Mouse (Mus musculus) G1E (cell line): Measurements from ENCODE around the gene Nebl. TPM values are rescaled to one million over a fixed set of nuclear protein-coding genes. Genes with fewer than 3 reads are reported as not detected.

Experiments used
- ATAC-seq: 2 replicates; pipeline ENCODE4 v1.8.0; 2016; ENCODE audit warnings: mild to moderate bottlenecking; ENCODE audit not compliant: insufficient number of reproducible peaks, poor library complexity, low FRiP score, severe bottlenecking; ENCODE audit errors: extremely low read depth
- DNase-seq: peaks from one replicate; pipeline ENCODE4 v3.0.0; 2012; ENCODE audit warnings: low spot score
- H3K27me3 ChIP-seq: 2 replicates; pipeline ENCODE4 v1.6.1; 2012; ENCODE audit warnings: mild to moderate bottlenecking, low read length, inconsistent platforms; ENCODE audit not compliant: insufficient read depth
- H3K36me3 ChIP-seq: replicated peaks from 2 replicates; pipeline ENCODE3; 2012; ENCODE audit warnings: mild to moderate bottlenecking, inconsistent platforms
- H3K4me1 ChIP-seq: 2 replicates; pipeline ENCODE4 v1.6.1; 2012; ENCODE audit warnings: low read depth, low read length, inconsistent platforms, mixed read lengths; ENCODE audit not compliant: insufficient read depth
- H3K4me3 ChIP-seq: 2 replicates; pipeline ENCODE4 v1.5.1; 2012; ENCODE audit warnings: low read depth, mild to moderate bottlenecking, inconsistent platforms, low read length, moderate library complexity, mixed read lengths
- H3K9me3 ChIP-seq: replicated peaks from 2 replicates; pipeline ENCODE4 v1.6.1; 2012; ENCODE audit warnings: inconsistent platforms
- CTCF ChIP-seq: IDR thresholded peaks from 2 replicates; pipeline ENCODE4 v1.5.1; 2012; ENCODE audit warnings: low read depth, low read length, inconsistent platforms, mixed read lengths
- GATA1 ChIP-seq: IDR thresholded peaks from 2 replicates; pipeline ENCODE4 v1.6.1; 2012; ENCODE audit warnings: borderline replicate concordance, low read length, inconsistent platforms, mixed read lengths
- GATA2 ChIP-seq: IDR thresholded peaks from 2 replicates; pipeline ENCODE4 v1.6.1; 2012; ENCODE audit warnings: low read depth, low read length, inconsistent platforms, borderline replicate concordance
- POLR2AphosphoS5 ChIP-seq: IDR thresholded peaks from 2 replicates; pipeline ENCODE4 v1.6.1; 2012; ENCODE audit warnings: low read depth, low read length, inconsistent platforms; ENCODE audit not compliant: insufficient replicate concordance
- TAL1 ChIP-seq: conservative IDR thresholded peaks from 2 replicates; pipeline ENCODE4 v1.6.1; 2012; ENCODE audit warnings: low read depth, low read length, inconsistent platforms, mixed read lengths
- polyA plus RNA-seq: library from polyadenylated mRNA; stranded (reverse); fragments of >175 nt; gene quantifications from 2 replicates; pipeline ENCODE4 v1.2.3, GENCODE M21; 2012
- total RNA-seq, 2 experiments: library from RNA; stranded (forward) in 1 of 2; stranded (reverse) in 1 of 2; fragments of 200-1000 nt in 1 of 2; fragments of >200 nt in 1 of 2; fragmentation: Nextera tagmentation in 1 of 2; gene quantifications; 2 replicates each; pipeline ENCODE4 v1.2.3; 2014 to 2017

Nebl gene
- total and polyA plus RNA-seq, 3 experiments, result 0.79 to 21.8 (median 6.8) TPM

GRCm38 (mm10) chr2:17460434-17460833 lies 270.8 kb downstream of the Nebl start:
- no peaks in the 10 kb centered on the region; the same call in 1 of the 2 replicates for H3K27me3 ChIP-seq
- no peaks in the 10 kb centered on the region for H3K36me3 ChIP-seq
- TF ChIP-seq CTCF, result no peak
- no peak for TF ChIP-seq POLR2AphosphoS5
- TF ChIP-seq GATA2, result no peak
- TF ChIP-seq TAL1, result no peak
- TF ChIP-seq GATA1, result no peak

GRCm38 (mm10) chr2:17453676-17454075 lies 277.6 kb downstream of the Nebl start:
- no peak overlapping the region for H3K4me3 ChIP-seq
- TF ChIP-seq CTCF (no peak), GATA2 (no peak), GATA1 (no peak), POLR2AphosphoS5 (no peak), TAL1 (no peak)
- no peaks in the 10 kb centered on the region for H3K9me3 ChIP-seq
- H3K36me3 ChIP-seq, result no peaks in the 10 kb centered on the region
- ATAC-seq, result no peak
- peaks cover 2% of the 10 kb centered on the region; the same call in 1 of the 2 replicates for H3K27me3 ChIP-seq
- DNase-seq, result no peak
- no peaks in the 10 kb centered on the region for H3K4me1 ChIP-seq

More at GRCm38 (mm10) chr2:17460434-17460833, 270.8 kb downstream of the Nebl start:
- Histone ChIP-seq H3K4me3 (no peak overlapping the region), H3K4me1 (no peaks in the 10 kb centered on the region), H3K9me3 (no peaks in the 10 kb centered on the region)
- no peak for ATAC-seq
- no peak for DNase-seq

GRCm38 (mm10) chr2:17448341-17448740 lies 282.9 kb downstream of the Nebl start:
- Histone ChIP-seq H3K9me3 (no peaks in the 10 kb centered on the region), H3K27me3 (peaks cover 2% of the 10 kb centered on the region; the same call in 1 of the 2 replicates), H3K36me3 (no peaks in the 10 kb centered on the region), H3K4me1 (no peaks in the 10 kb centered on the region), H3K4me3 (no peak overlapping the region)
- TF ChIP-seq GATA1 (no peak), TAL1 (no peak), GATA2 (no peak), CTCF (no peak), POLR2AphosphoS5 (no peak)
- ATAC-seq (no peak), DNase-seq (no peak)

- Histone ChIP-seq H3K36me3 (no peaks in the 10 kb centered on the region), H3K9me3 (no peaks in the 10 kb centered on the region), H3K4me1 (no peaks in the 10 kb centered on the region), H3K4me3 (no peak overlapping the region), H3K27me3 (no peaks in the 10 kb centered on the region)
- no peak for DNase-seq
- ATAC-seq, result no peak
- TF ChIP-seq POLR2AphosphoS5 (no peak), TAL1 (no peak), GATA1 (no peak)
These were observed 287.7 kb downstream of the Nebl start for GRCm38 (mm10) chr2:17443581-17443980.

- Histone ChIP-seq H3K4me1 (no peaks in the 10 kb centered on the region), H3K4me3 (no peak overlapping the region), H3K36me3 (no peaks in the 10 kb centered on the region), H3K9me3 (no peaks in the 10 kb centered on the region), H3K27me3 (peaks cover 3% of the 10 kb centered on the region; the same call in 1 of the 2 replicates)
- no peak for DNase-seq
- no peak for ATAC-seq
- TF ChIP-seq POLR2AphosphoS5, result no peak
- no peak for TF ChIP-seq CTCF
- no peak for TF ChIP-seq TAL1
- TF ChIP-seq GATA1, result no peak
- TF ChIP-seq GATA2, result no peak
These were observed 292.9 kb downstream of the Nebl start for GRCm38 (mm10) chr2:17438317-17438716.

GRCm38 (mm10) chr2:17436739-17437440 lies 294.4 kb downstream of the Nebl start:
- Histone ChIP-seq H3K4me3 (no peak overlapping the region), H3K4me1 (no peaks in the 10 kb centered on the region), H3K36me3 (no peaks in the 10 kb centered on the region), H3K27me3 (peaks cover 3% of the 10 kb centered on the region; the same call in 1 of the 2 replicates), H3K9me3 (no peaks in the 10 kb centered on the region)
- DNase-seq, result no peak
- TF ChIP-seq TAL1 (no peak), POLR2AphosphoS5 (no peak), GATA2 (no peak), GATA1 (no peak), CTCF (no peak)
- no peak for ATAC-seq

GRCm38 (mm10) chr2:17435217-17435616 lies 296.0 kb downstream of the Nebl start:
- Histone ChIP-seq H3K9me3 (no peaks in the 10 kb centered on the region), H3K36me3 (no peaks in the 10 kb centered on the region), H3K27me3 (peaks cover 3% of the 10 kb centered on the region; the same call in 1 of the 2 replicates), H3K4me1 (no peaks in the 10 kb centered on the region), H3K4me3 (no peak overlapping the region)
- TF ChIP-seq POLR2AphosphoS5, result no peak
- no peak for TF ChIP-seq GATA1
- no peak for TF ChIP-seq TAL1
- no peak for TF ChIP-seq CTCF
- no peak for TF ChIP-seq GATA2
- DNase-seq, result no peak
- no peak for ATAC-seq
